Mouse (Mus musculus) limb, embryonic 13.5 days (tissue): ENCODE results near the gene Pccb. TPM values are rescaled to one million over a fixed set of nuclear protein-coding genes. Genes with fewer than 3 reads are reported as not detected.

Source experiments
- ATAC-seq: fragments of 200-750 bp; cut with Nextera tagmentation; 2 replicates; pipeline ENCODE4 v1.8.0; 2017; ENCODE audit warnings: low read depth, moderate number of reproducible peaks, moderate TSS enrichment; ENCODE audit not compliant: low FRiP score
- H3K27ac ChIP-seq: fragments of 300-500 bp; sonication (generic); 2 replicates; pipeline ENCODE4 v1.5.1; 2015; ENCODE audit warnings: inconsistent platforms, mild to moderate bottlenecking, moderate library complexity
- H3K27me3 ChIP-seq: fragments of 300-500 bp; sonication (generic); 2 replicates; pipeline ENCODE4 v1.6.1; 2015; ENCODE audit warnings: mild to moderate bottlenecking, inconsistent platforms
- H3K36me3 ChIP-seq: fragments of 300-500 bp; sonication (generic); 2 replicates; pipeline ENCODE4 v1.6.1; 2015; ENCODE audit warnings: inconsistent platforms, mild to moderate bottlenecking, moderate library complexity
- H3K4me1 ChIP-seq: fragments of 300-500 bp; sonication (generic); 2 replicates; pipeline ENCODE4 v1.6.1; 2015; ENCODE audit warnings: inconsistent platforms
- H3K4me2 ChIP-seq: fragments of 300-500 bp; sonication (generic); replicated peaks from 2 replicates; pipeline ENCODE4 v1.6.1; 2015; ENCODE audit warnings: inconsistent platforms, mild to moderate bottlenecking, moderate library complexity
- H3K4me3 ChIP-seq: fragments of 300-500 bp; sonication (generic); 2 replicates; pipeline ENCODE4 v1.5.1; 2015; ENCODE audit warnings: moderate library complexity, mild to moderate bottlenecking, inconsistent platforms
- H3K9ac ChIP-seq: fragments of 300-500 bp; sonication (generic); 2 replicates; pipeline ENCODE4 v1.6.1; 2015; ENCODE audit warnings: mild to moderate bottlenecking, inconsistent platforms
- H3K9me3 ChIP-seq: fragments of 300-500 bp; sonication (generic); 2 replicates; pipeline ENCODE4 v1.6.1; 2016; ENCODE audit warnings: inconsistent platforms
- WGBS: fragments of 180-500 bp; shearing (Covaris S2); methylation state at CpG from one replicate; pipeline ENCODE4 v1.1.7; 2015; 5-methylcytosine and 5-hydroxymethylcytosine counted together
- polyA plus RNA-seq: library from polyadenylated mRNA; unstranded; fragments of >200 nt; fragmentation: Nextera tagmentation; extraction: Ambion mirVana; gene quantifications from 2 replicates; pipeline ENCODE4 v1.2.1, GENCODE M21; 2015

Gene Pccb
- polyA plus RNA-seq, 1 experiment from 2014 or later = 26.1 TPM

DNA sequence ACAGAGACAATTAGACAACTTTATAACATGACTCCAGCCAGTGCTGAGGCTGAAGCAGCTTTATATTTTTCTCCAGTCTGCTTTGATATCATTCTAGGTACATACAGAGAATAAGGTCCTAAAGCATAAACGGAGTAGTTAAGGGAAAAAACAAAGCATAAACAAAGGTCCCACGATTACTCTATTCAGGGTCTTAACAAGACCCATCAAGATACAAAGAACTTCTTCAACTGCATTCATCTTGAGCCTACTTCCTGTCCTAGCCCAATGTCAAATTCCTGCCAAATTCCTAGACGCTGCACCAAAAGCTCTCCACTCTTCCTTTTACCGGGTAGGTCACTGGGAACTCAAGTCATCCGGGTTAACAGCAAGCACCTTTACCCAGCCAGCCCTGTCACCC is 6.8 kb upstream of the Pccb start:
- H3K9me3 ChIP-seq = no peaks in the 10 kb centered on the region
- no peaks in the 10 kb centered on the region for H3K36me3 ChIP-seq
- H3K4me1 ChIP-seq = no peaks in the 10 kb centered on the region
- H3K4me2 ChIP-seq = no peak overlapping the region
- WGBS = 71% methylated on average over 5 of the region's 5 CpGs
- no peak overlapping the region for H3K9ac ChIP-seq
- no peak for ATAC-seq
- no peak overlapping the region for H3K27ac ChIP-seq
- H3K4me3 ChIP-seq = no peak overlapping the region
- H3K27me3 ChIP-seq = no peaks in the 10 kb centered on the region

DNA sequence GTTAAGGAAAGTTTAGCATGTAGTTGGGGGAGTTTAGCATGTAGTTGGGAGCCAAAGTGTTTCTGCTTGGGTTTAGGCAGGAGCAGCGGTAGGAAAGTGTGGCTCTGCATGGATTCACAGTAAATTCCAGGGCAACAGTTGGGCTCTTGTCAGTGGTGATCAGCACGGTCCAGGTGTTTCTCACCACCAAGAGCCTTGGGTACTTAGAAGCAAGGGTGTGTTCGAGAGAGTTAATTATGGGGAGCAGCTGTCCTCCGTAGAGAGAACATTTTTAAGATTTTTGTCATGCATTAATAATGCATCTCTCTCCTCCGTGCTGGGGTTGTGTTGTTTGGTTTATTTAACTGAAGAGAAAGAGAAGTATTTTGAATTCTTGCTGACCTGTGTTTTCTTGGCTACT is 3.9 kb upstream of the Pccb start:
- H3K27ac ChIP-seq = 0 out of 2 replicates have a peak overlapping the region, but pooled peaks have one; percentile 6
- H3K4me2 ChIP-seq = no peak overlapping the region
- no peak overlapping the region for H3K9ac ChIP-seq
- no peak overlapping the region for H3K4me3 ChIP-seq
- no peaks in the 10 kb centered on the region for H3K36me3 ChIP-seq
- H3K9me3 ChIP-seq = no peaks in the 10 kb centered on the region
- ATAC-seq = no peak
- WGBS = 65% methylated on average over 5 of the region's 5 CpGs
- H3K4me1 ChIP-seq = peaks cover 8% of the 10 kb centered on the region
- no peaks in the 10 kb centered on the region for H3K27me3 ChIP-seq

DNA sequence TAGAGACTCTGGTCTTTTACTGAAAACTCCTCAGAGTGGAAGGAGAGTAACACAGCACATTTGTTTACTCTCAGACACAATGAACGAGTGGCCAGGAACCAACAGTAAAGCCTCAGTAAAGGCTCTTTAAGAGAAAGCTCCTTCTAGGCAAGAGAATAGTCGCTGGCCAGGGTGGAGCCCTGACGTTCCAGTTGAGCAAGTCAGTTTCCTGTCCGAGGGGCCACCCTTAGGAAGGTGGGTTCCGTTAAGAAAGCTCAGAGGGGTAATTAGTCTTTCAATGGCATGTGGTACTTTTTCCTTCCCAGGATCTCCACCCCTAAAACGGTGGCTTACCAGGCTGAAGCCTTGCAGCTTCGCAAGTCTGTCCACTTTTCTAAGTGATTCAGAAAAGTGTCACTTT is 2.7 kb upstream of the Pccb start:
- ATAC-seq = no peak
- 39% methylated on average over 7 of the region's 7 CpGs for WGBS
- no peak overlapping the region; the same call in 1 of the 2 replicates for H3K27ac ChIP-seq
- no peaks in the 10 kb centered on the region for H3K9me3 ChIP-seq
- no peak overlapping the region for H3K4me3 ChIP-seq
- no peaks in the 10 kb centered on the region for H3K27me3 ChIP-seq
- H3K9ac ChIP-seq = no peak overlapping the region
- peak overlapping the region; percentile 11 for H3K4me2 ChIP-seq
- H3K36me3 ChIP-seq = no peaks in the 10 kb centered on the region
- H3K4me1 ChIP-seq = peaks cover 12% of the 10 kb centered on the region

DNA sequence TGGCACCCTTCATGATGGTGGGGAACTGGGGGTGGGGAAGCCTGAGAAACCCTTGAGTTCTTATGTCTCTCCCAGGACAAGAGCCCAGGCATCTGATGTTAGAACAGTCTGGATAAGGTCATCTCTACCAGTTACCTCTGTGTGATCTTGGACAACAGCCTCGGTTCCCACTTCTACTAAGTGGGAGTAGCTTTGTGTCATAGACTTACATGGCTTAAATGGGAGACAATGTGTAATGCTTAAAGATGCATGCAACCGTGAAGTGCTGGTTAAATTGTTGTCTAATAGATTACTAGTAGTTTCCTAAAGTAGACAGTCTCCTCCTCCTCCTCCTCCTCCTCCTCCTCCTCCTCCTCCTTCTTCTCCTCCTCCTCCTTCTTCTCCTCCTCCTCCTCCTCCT is 2.2 kb upstream of the Pccb start:
- no peaks in the 10 kb centered on the region for H3K27me3 ChIP-seq
- H3K27ac ChIP-seq = no peak overlapping the region
- peaks cover 12% of the 10 kb centered on the region for H3K4me1 ChIP-seq
- 80% methylated on average over 2 of the region's 2 CpGs for WGBS
- H3K36me3 ChIP-seq = no peaks in the 10 kb centered on the region
- no peak overlapping the region for H3K4me2 ChIP-seq
- H3K9me3 ChIP-seq = no peaks in the 10 kb centered on the region
- no peak for ATAC-seq
- no peak overlapping the region for H3K9ac ChIP-seq
- H3K4me3 ChIP-seq = no peak overlapping the region

DNA sequence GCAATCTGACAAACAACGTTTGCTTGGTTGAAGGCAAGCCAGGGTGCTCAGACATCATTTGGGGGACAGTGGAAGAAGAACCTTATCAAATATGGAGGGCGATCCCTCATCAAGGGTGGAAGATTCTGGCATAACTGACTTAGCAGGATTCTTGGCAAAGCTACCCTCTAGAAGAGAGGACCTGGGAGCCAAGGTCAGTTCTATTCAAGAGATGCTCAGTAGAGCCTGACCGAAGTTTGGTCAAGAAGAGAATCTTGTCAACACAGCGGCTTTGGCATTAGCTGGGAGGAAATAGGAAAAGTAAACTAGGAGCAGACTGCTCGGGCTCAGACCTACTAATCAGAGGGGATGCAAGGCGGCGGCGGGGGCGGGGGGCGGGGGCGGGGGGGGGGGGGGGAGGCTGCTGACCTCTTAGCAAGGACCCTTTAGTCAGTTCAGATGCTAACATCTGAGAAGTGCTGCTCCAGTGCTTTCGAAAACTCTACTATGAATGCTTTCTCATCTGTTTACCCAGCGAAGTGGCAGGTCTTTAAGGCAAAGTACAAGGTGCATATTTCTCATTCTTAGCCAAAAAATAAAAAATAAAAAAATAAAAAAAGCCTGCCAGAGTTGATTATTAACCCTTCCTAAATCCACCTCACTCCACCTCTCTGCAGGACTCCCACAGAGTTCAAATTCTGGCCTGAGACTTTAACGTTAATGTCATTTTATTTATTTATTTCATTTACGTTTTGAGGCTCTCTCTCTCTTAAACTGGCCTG is 1.3 kb upstream of the Pccb start:
- Histone ChIP-seq H3K9me3 (no peaks in the 10 kb centered on the region), H3K36me3 (peaks cover 3% of the 10 kb centered on the region; the same call in 1 of the 2 replicates), H3K27me3 (no peaks in the 10 kb centered on the region), H3K9ac (no peak overlapping the region), H3K27ac (no peak overlapping the region), H3K4me1 (peaks cover 12% of the 10 kb centered on the region), H3K4me3 (no peak overlapping the region), H3K4me2 (no peak overlapping the region)
- no peak for ATAC-seq
- WGBS = 82% methylated on average over 12 of the region's 15 CpGs

DNA sequence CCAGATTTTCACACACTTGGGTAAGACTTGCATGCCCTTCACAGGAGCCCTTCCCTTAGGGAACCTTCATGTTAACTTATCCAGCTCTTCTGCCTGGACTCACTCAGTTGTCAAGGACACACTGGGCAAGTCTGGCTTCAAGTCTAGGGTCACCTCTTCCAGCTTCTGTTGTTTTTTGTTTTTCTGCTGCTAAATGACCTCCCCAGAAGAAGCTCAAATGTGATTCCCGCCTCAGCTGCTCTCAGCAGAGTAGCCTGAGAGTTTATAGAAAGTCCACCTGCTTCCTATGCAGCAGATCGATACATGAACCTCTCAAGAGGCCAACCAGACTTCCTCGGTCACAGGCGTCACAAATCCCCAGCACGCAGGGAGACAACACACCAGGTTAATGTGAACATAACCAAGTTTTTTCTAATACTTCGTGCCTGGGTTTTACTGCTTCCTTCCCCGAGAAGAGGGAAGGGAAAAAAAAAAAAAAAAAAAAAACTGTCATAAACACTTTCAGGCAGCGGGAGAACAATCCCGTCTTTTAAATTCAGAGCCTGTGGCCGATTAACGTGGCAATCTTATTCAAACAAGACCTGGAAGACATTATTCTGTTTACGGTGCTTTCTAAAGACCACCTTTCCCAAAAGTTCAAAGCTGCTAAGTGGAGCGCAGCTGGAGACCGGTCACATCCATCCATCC is 794 bp downstream of the Pccb start:
- 1% methylated on average over 14 of the region's 14 CpGs for WGBS
- H3K27me3 ChIP-seq = no peaks in the 10 kb centered on the region
- no peaks in the 10 kb centered on the region for H3K9me3 ChIP-seq
- peaks cover 12% of the 10 kb centered on the region for H3K4me1 ChIP-seq
- H3K4me3 ChIP-seq = peak overlapping the region; percentile 56
- H3K9ac ChIP-seq = peak overlapping the region; percentile 77
- 0 out of 2 replicates have a peak, but pooled peaks have one; percentile 0 for ATAC-seq
- peak overlapping the region; percentile 69 for H3K4me2 ChIP-seq
- H3K36me3 ChIP-seq = peaks cover 11% of the 10 kb centered on the region
- H3K27ac ChIP-seq = peak overlapping the region; percentile 97

DNA sequence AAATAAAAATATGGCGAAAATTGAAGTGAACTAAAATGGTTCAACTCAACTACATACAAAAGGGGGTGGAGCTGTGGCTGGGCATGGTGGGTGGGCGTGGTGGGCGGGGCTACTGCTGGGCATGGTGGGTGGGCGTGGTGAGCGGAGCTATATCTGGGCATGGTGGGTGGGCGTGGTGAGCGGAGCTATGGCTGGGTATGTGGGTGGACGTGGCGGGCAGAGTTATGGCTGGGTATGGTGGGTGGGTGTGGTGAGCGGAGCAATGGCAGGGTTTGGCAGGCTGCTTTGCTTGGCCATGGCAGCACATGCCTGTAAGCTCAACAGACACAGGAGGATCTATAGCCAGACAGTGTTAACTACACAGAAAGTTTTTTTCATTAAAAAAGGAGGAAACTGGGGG is 15.9 kb downstream of the Pccb start:
- H3K4me3 ChIP-seq = no peak overlapping the region
- H3K27me3 ChIP-seq = no peaks in the 10 kb centered on the region
- no peak overlapping the region for H3K27ac ChIP-seq
- no peaks in the 10 kb centered on the region; the same call in 1 of the 2 replicates for H3K9me3 ChIP-seq
- H3K4me2 ChIP-seq = no peak overlapping the region
- H3K36me3 ChIP-seq = peaks cover 43% of the 10 kb centered on the region
- H3K4me1 ChIP-seq = no peaks in the 10 kb centered on the region
- WGBS = 98% methylated on average over 10 of the region's 10 CpGs
- no peak for ATAC-seq
- H3K9ac ChIP-seq = no peak overlapping the region

DNA sequence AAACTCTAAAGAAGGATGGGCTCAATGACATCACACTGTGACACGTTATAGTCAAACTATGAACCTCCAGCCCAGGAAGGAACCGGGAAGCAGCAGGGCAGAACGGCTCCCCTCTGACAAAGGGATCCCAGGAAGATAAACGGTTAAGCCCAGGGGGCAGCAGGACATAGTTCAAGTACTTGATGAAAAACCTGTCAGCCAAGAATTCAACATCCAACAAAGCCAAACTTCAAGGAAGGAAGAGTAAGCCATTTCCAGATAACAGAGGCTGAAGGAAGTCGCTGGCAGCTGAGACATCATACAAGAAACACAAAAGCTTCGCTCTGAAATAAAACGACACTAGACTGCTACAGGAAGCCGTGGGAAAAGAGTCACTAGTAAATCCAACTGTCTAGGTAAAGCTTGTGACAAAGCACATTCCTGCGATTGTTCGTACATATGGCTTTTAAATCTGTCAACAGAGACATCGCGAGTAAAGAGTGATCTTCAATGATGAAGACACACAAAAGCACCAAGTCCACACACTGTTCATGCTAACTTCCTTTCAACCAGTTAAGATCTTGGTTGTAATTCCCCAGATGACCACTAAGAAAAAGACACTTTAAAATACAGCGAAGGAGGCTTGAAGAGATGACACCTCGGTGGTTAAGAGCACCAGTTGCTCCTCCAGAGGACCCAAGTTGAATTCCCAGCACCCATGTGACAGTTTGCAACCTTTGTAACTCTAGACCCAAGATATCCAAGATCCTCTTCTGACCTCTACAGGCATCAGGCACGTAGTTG is 16.8 kb downstream of the Pccb start:
- ATAC-seq = no peak
- H3K9me3 ChIP-seq = no peaks in the 10 kb centered on the region; the same call in 1 of the 2 replicates
- H3K27ac ChIP-seq = no peak overlapping the region
- H3K4me1 ChIP-seq = no peaks in the 10 kb centered on the region
- peaks cover 41% of the 10 kb centered on the region for H3K36me3 ChIP-seq
- no peak overlapping the region for H3K4me3 ChIP-seq
- no peaks in the 10 kb centered on the region for H3K27me3 ChIP-seq
- H3K9ac ChIP-seq = no peak overlapping the region
- 74% methylated on average over 15 of the region's 15 CpGs for WGBS
- no peak overlapping the region for H3K4me2 ChIP-seq

DNA sequence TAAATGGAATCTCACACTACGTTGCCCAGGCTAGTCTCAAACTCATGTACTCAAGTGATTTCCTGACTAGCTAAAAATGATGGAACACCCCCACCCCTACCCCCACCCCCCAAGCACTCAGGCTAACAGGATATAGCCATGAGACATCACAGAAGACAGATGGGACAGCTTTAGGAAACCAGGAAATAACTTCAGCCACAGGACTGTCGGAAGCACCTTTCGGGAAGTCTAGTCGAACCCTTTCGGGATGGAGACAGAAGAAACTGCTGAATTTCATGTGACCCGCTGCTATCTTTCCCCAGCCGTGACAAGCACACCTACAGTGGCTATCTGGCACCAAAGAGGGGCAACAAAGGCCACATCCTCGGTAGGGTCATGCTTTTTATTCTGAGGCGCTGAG is 19.4 kb downstream of the Pccb start:
- Histone ChIP-seq H3K9ac (no peak overlapping the region), H3K27ac (no peak overlapping the region), H3K36me3 (peaks cover 48% of the 10 kb centered on the region), H3K4me2 (no peak overlapping the region), H3K9me3 (no peaks in the 10 kb centered on the region; the same call in 1 of the 2 replicates), H3K4me1 (no peaks in the 10 kb centered on the region), H3K27me3 (no peaks in the 10 kb centered on the region), H3K4me3 (no peak overlapping the region)
- 89% methylated on average over 9 of the region's 9 CpGs for WGBS
- ATAC-seq = no peak

DNA sequence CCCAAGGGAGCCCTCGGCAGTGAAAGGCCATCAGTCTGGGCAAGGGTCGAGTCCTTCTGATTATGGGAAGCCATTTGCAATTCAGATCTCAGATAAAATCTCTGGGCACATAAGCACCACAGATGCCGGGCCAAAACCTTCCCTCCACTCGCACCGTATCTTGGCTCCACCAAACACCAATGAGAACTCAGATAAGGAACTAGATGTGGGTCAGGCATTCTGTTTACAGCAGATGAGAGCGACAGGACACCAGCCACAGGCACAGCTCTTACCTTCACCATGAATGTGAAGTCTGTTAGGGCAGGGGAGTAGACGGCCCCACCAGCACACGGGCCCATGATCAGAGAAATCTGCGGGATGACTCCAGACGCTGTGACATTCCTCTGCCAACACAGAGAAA is 22.3 kb downstream of the Pccb start:
- Histone ChIP-seq H3K9ac (no peak overlapping the region), H3K4me1 (no peaks in the 10 kb centered on the region), H3K36me3 (peaks cover 46% of the 10 kb centered on the region), H3K4me2 (no peak overlapping the region), H3K4me3 (no peak overlapping the region), H3K27ac (no peak overlapping the region), H3K27me3 (no peaks in the 10 kb centered on the region), H3K9me3 (no peaks in the 10 kb centered on the region; the same call in 1 of the 2 replicates)
- WGBS = 83% methylated on average over 10 of the region's 10 CpGs
- no peak for ATAC-seq

DNA sequence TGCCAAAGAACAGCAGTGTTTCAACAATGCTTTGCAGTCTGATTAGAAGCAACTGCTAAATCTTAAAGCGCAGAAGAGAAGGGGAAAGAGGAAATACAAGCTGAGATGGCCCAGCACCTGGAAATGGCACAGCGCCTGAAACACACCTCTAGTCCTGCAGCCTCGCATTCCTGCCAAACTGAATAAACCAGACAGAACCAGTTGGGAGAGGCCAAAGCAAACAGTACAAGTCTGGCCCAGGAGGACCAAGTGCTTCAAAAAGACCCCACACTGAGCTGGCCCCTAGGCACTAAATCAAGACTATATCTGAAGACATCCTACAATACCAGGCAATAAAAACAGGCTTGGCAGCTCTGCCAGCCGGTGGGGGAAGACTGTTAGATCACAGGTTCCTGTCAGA is 28.8 kb downstream of the Pccb start:
- Histone ChIP-seq H3K4me1 (peaks cover 14% of the 10 kb centered on the region), H3K27me3 (no peaks in the 10 kb centered on the region), H3K9ac (no peak overlapping the region), H3K9me3 (peaks cover 10% of the 10 kb centered on the region; the same call in 1 of the 2 replicates), H3K36me3 (peaks cover 36% of the 10 kb centered on the region), H3K4me3 (no peak overlapping the region), H3K4me2 (no peak overlapping the region), H3K27ac (no peak overlapping the region)
- WGBS = 62% methylated on average over 4 of the region's 4 CpGs
- no peak for ATAC-seq

DNA sequence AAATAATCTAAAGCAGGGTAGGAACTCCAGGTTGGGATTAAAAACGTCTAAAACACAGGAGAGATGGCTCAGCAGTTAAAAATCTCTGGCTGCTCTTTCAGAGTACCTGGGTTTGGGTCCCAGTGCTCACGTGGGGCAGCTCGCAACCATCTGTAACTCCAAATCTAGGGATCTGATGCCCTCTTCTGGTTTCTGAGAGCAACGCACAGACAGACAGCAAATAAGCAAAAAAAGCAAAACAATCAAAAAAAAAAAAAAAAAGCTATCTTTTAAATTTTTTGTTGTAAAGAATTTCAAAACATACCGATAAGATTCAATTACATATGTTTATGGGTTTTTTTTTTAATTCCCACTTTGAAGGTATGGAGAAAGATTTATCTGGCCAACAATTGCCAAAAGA is 31.4 kb downstream of the Pccb start:
- WGBS = 89% methylated on average over 5 of the region's 5 CpGs
- Histone ChIP-seq H3K4me2 (no peak overlapping the region), H3K9ac (no peak overlapping the region), H3K4me1 (peaks cover 14% of the 10 kb centered on the region), H3K27me3 (no peaks in the 10 kb centered on the region), H3K36me3 (peaks cover 42% of the 10 kb centered on the region), H3K4me3 (no peak overlapping the region), H3K9me3 (peaks cover 10% of the 10 kb centered on the region; the same call in 1 of the 2 replicates), H3K27ac (no peak overlapping the region)
- ATAC-seq = no peak
